Mouse (Mus musculus): ENCODE results near the gene Gm5798. TPM values are rescaled to one million over a fixed set of nuclear protein-coding genes. Genes with fewer than 3 reads are reported as not detected.

Gm5798 gene
- polyA plus RNA-seq (2014; fragmentation: Illumina TruSeq; extraction: RNeasy Lipid Tissue Mini Kit (QIAGEN cat#74804); ENCODE audit: low read depth, low replicate concordance): not detected

DNA sequence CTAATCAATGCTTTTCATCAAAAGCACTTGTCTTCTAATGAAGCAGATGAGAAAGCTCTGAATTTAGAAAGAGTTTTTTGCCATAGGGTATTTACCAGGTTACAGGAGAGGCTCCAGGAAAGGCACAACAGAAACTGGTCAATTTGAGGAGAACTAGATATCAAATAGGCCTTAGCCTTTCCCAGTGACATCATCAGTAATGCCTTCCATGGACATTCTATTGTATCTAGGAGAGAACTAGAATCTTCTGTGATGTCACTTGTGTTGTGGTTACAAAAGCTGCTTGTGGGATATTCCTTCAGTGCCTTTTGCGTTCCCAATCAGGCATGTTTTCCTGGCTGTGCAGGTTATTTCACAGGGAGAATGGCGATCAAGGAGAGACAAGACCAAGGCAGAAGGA lies at the start of gene Gm5798:
Gm5798 (plus strand) TSS at position 301 of the 400 bp plus-strand sequence.

DNA sequence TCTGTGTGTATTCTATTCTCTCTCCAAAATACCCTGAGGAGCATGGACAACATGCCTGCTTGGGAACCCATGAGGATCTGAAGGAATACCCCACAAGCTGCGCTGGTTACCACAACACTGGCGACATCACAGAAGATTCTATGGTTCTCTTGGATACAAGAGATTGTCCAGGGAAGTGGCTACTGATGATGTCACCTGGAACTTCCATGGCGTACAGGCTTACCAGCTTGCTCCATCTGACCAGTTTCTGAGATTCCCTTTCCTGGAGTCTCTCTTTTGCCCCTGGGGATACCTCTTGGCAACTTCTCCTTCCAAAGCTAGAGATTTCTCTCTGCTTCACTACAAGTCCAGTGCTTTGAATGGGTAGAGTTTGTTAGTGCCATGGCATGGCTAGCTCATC lies 37.9 kb downstream of the Gm5798 start, which contains the start of gene Gm7945:
Gm7945 (minus strand) TSS at position 101 of the 400 bp plus-strand sequence.

Other genes starting within 250 kb of the Gm5798 start
- 0.12 TPM for gene Mat1a, start 243.6 kb upstream of the Gm5798 start, polyA plus RNA-seq (2014; fragmentation: Illumina TruSeq; extraction: RNeasy Lipid Tissue Mini Kit (QIAGEN cat#74804); ENCODE audit: low read depth, low replicate concordance)
- gene Sftpa1, start 216.8 kb upstream of the Gm5798 start, polyA plus RNA-seq (2014; fragmentation: Illumina TruSeq; extraction: RNeasy Lipid Tissue Mini Kit (QIAGEN cat#74804); ENCODE audit: low read depth, low replicate concordance): not detected
- 1.1 TPM for gene Mbl1, start 197.2 kb upstream of the Gm5798 start, polyA plus RNA-seq (2014; fragmentation: Illumina TruSeq; extraction: RNeasy Lipid Tissue Mini Kit (QIAGEN cat#74804); ENCODE audit: low read depth, low replicate concordance)
- not detected for gene Sftpd, start 163.5 kb upstream of the Gm5798 start, polyA plus RNA-seq (2014; fragmentation: Illumina TruSeq; extraction: RNeasy Lipid Tissue Mini Kit (QIAGEN cat#74804); ENCODE audit: low read depth, low replicate concordance)
- gene Gm2832, start 69.8 kb upstream of the Gm5798 start, polyA plus RNA-seq (2014; fragmentation: Illumina TruSeq; extraction: RNeasy Lipid Tissue Mini Kit (QIAGEN cat#74804); ENCODE audit: low read depth, low replicate concordance): not detected
- gene Gm7945, start 37.8 kb downstream of the Gm5798 start, polyA plus RNA-seq (2014; fragmentation: Illumina TruSeq; extraction: RNeasy Lipid Tissue Mini Kit (QIAGEN cat#74804); ENCODE audit: low read depth, low replicate concordance): not detected
- not detected for gene Gm6482, start 59.7 kb downstream of the Gm5798 start, polyA plus RNA-seq (2014; fragmentation: Illumina TruSeq; extraction: RNeasy Lipid Tissue Mini Kit (QIAGEN cat#74804); ENCODE audit: low read depth, low replicate concordance)
- not detected for gene Gm7954, start 104.9 kb downstream of the Gm5798 start, polyA plus RNA-seq (2014; fragmentation: Illumina TruSeq; extraction: RNeasy Lipid Tissue Mini Kit (QIAGEN cat#74804); ENCODE audit: low read depth, low replicate concordance)
- not detected for gene Gm3486, start 140.9 kb downstream of the Gm5798 start, polyA plus RNA-seq (2014; fragmentation: Illumina TruSeq; extraction: RNeasy Lipid Tissue Mini Kit (QIAGEN cat#74804); ENCODE audit: low read depth, low replicate concordance)
- not detected for gene Gm7970, start 207.0 kb downstream of the Gm5798 start, polyA plus RNA-seq (2014; fragmentation: Illumina TruSeq; extraction: RNeasy Lipid Tissue Mini Kit (QIAGEN cat#74804); ENCODE audit: low read depth, low replicate concordance)
- not detected for gene 1700049E17Rik2, start 224.6 kb downstream of the Gm5798 start, polyA plus RNA-seq (2014; fragmentation: Illumina TruSeq; extraction: RNeasy Lipid Tissue Mini Kit (QIAGEN cat#74804); ENCODE audit: low read depth, low replicate concordance)

All from kidney, adult 10 weeks (tissue).